Mouse (Mus musculus) ovary, adult 2 months (tissue): Measurements from ENCODE around the gene Pbld1. TPM values are rescaled to one million over a fixed set of nuclear protein-coding genes. Genes with fewer than 3 reads are reported as not detected.

ENCODE experiments used
- polyA plus RNA-seq: library from polyadenylated mRNA; depleted of rRNA; stranded (reverse); fragments of >200 nt; gene quantifications from 2 replicates; pipeline ENCODE4 v1.2.3, GENCODE M21; 2012; rRNA removed

Pbld1 gene
- 1.1 and 1.7 TPM in 2 replicates for polyA plus RNA-seq

GRCm38 (mm10) chr10:63059862-63060261 is at the start of gene Pbld1:
TSS of gene Pbld1 (plus strand) at chr10:63060162.

DNA sequence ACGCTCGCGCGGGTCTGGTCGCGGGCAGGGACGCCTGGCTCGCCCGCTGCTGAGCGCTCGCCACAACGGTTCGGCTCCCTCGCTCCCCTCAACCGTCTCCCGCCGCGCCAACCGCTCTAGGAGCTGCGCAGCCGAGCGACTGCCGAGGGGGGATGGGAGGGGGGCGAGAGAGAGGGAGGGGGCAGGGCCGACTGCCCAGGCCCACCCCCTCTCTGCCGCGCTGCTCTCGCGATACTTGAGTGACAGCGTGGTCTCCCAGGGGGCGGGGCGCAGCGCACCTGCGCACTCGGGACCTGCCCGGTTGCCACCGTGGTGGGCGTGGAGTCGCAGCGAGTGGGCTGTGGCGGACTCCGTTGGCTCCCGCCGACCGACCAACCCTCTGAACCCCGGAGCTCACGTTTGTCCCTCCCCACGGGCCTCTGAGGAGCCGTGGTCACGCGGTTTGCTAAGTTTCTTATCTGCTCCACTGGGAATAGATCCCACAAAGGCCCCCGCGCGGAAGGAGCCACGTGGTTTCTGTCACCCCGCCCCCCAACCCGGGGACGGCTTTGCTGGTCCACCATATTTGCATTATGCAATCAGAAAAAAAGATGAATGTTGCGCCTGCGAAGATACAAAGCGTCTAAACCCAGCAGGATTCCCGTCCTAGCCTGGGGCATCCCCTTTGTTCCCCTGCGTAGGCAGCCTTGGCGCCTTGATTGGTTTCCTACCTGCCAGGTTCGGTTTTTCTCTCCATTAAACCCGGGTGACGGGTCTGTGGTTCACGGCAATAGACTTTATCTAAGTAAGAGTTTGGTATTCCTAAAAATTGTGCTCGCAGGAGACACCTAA is 36.0 kb upstream of the Pbld1 start, which contains the start of the genes Hnrnph3 and Pbld2:
TSS of gene Hnrnph3 (minus strand) at position 469 of the 831 bp plus-strand sequence.
TSS of gene Pbld2 (plus strand) at position 567 of the 831 bp plus-strand sequence.

GRCm38 (mm10) chr10:63099521-63099920 is 39.6 kb downstream of the Pbld1 start, which contains the start of gene Atoh7:
TSS of gene Atoh7 (plus strand) at chr10:63099651.

Other genes with a start within 250 kb of the Pbld1 start
- gene Tet1, start 151.2 kb upstream of the Pbld1 start, polyA plus RNA-seq: 2.8 and 4.8 TPM in 2 replicates
- gene Slc25a16, start 139.5 kb upstream of the Pbld1 start, polyA plus RNA-seq: 35.5 and 42.3 TPM in 2 replicates
- gene Dna2, start 113.1 kb upstream of the Pbld1 start, polyA plus RNA-seq: 2.9 and 3.8 TPM in 2 replicates
- 2.5 and 3.7 TPM in 2 replicates for gene Rufy2, start 79.9 kb upstream of the Pbld1 start, polyA plus RNA-seq
- 9.6 and 14.6 TPM in 2 replicates for gene Hnrnph3, start 35.9 kb upstream of the Pbld1 start, polyA plus RNA-seq
- 0.92 and 2.6 TPM in 2 replicates for gene Pbld2, start 35.8 kb upstream of the Pbld1 start, polyA plus RNA-seq
- 0.09 and 0.10 TPM in 2 replicates for gene Atoh7, start 39.5 kb downstream of the Pbld1 start, polyA plus RNA-seq
- gene Mypn, start 143.8 kb downstream of the Pbld1 start, polyA plus RNA-seq: 0.02 and 0.06 TPM in 2 replicates
- 15.6 and 17.1 TPM in 2 replicates for gene Herc4, start 183.6 kb downstream of the Pbld1 start, polyA plus RNA-seq